Mouse (Mus musculus): ENCODE measurements around the gene Ercc4.

DNA sequence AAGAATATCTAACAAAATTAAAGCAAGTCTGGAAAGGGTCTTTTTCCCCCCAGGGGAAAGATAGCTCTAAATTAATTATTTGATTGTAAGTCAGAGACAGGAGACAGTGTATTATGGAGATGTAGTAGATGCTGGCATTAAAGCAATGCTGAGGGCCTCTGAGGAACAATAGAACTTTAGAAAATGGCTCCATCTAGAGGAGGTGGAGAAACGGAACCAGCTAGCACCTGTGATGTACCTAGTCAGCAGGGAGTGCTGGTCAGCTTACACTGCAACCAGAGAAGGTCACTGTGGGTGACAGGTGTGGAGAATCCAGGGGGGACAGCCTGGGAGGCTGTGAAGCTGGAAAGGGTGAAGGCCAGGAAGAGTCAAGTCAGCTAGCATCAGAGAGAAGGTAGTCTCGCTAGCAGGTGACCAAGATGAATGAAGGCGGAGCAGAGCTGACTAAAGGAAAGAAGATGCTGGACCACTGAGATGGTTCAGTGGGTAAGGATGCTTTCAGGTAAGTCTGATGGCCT is 48.7 kb downstream of the Ercc4 start:
- no peak for TF ChIP-seq CTCF (IDR thresholded peaks at IDR 0.05; ENCODE audit: low read depth, low read length)
- TF ChIP-seq POLR2A (IDR thresholded peaks at IDR 0.05; ENCODE audit: extremely low read depth, insufficient read depth, low read length): no peak

Data from liver, adult 2 months (tissue).